Mouse (Mus musculus) gonadal fat pad, adult 2 months (tissue): Measurements from ENCODE around the gene Myo1f. TPM values are rescaled to one million over a fixed set of nuclear protein-coding genes. Genes with fewer than 3 reads are reported as not detected.

ENCODE experiments used
- DNase-seq: peaks from one replicate; pipeline ENCODE4 v3.0.0-alpha.2; 2012; ENCODE audit warnings: low read depth
- polyA plus RNA-seq: library from polyadenylated mRNA; depleted of rRNA; stranded (reverse); fragments of >200 nt; gene quantifications from 2 replicates; pipeline ENCODE4 v1.2.3, GENCODE M21; 2012; rRNA removed

Myo1f gene
- polyA plus RNA-seq, 1 experiment, result 6.2 TPM

DNA sequence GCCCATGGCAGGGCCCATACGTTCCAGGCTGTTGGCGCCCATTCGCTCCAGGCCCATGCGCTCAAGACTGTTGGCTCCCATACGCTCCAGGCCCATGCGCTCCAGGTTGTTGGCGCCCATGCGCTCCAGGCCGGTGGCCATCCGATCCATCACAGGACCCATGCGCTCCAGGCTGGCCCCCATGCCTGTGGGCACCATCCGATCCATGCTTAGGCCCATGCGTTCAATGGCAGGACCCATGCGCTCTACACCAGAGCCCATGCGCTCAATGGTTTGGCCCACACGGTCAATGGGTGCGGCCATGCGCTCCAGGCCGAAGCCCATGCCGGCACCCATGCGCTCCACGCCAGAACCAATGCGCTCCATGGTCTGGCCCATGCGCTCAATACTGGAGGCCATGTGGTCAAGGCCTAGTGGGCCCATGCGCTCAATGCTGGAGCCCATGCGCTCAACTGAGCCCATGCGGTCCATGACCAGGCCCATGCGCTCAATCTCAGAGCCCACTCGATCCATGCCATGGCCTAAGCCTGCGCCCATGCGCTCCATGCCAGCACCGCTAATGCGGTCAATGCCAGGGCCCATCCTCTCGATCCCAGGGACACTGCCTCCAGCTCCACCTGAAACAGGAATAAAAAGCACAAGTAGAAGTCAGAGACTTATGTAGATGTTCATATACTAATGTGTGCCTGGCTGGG, 94.4 kb downstream of the Myo1f start:
- DNase-seq, result no peak

Other genes with a start within 250 kb of the Myo1f start
- gene Zfp81, start 196.8 kb upstream of the Myo1f start, polyA plus RNA-seq, result 1.4 TPM in 2 replicates
- 1.7 and 2.3 TPM in 2 replicates for gene Zfp101, start 161.1 kb upstream of the Myo1f start, polyA plus RNA-seq
- gene Actl9, start 122.8 kb upstream of the Myo1f start, polyA plus RNA-seq, result 3.3 and 3.7 TPM in 2 replicates
- gene Adamts10, start 31.5 kb upstream of the Myo1f start, polyA plus RNA-seq, result 60.2 and 69.4 TPM in 2 replicates
- 57.6 and 65.0 TPM in 2 replicates for gene Zfp414, start 73.4 kb downstream of the Myo1f start, polyA plus RNA-seq
- 0.60 and 0.97 TPM in 2 replicates for gene Pram1, start 82.3 kb downstream of the Myo1f start, polyA plus RNA-seq
- 57.0 and 61.5 TPM in 2 replicates for gene Hnrnpm, start 131.2 kb downstream of the Myo1f start, polyA plus RNA-seq
- gene March2, start 163.0 kb downstream of the Myo1f start, polyA plus RNA-seq, result 93.7 and 135 TPM in 2 replicates
- gene Rab11b, start 204.8 kb downstream of the Myo1f start, polyA plus RNA-seq, result 288 and 307 TPM in 2 replicates
- gene Angptl4, start 226.1 kb downstream of the Myo1f start, polyA plus RNA-seq, result 171 and 402 TPM in 2 replicates